Mouse (Mus musculus) v-Abl transformed pro-B cells (cell line): ENCODE results near the gene Hist1h3f.
"Not testable (repeated sequence)": the region's sequence is repeated elsewhere in the genome, so short reads cannot be mapped to it uniquely, and the experiment has no call there.

Experiments
- in situ Hi-C, 2 experiments: fragments of 400-800 bp; cut with MboI; formaldehyde crosslinking; loops; one replicate each; pipeline ENCODE4 v1.15.1; 2025; ENCODE audit not compliant: unreplicated experiment in 2 of 2

Gene Hist1h3f

GRCm38 (mm10) chr13:23535137-23536075 lies 8.4 kb upstream of the Hist1h3f start, which contains the start of gene Hist1h3g:
TSS of gene Hist1h3g (plus strand) at chr13:23535422.
- in situ Hi-C loops = not testable (repeated sequence)

GRCm38 (mm10) chr13:23536076-23536822 lies 7.6 kb upstream of the Hist1h3f start:
- in situ Hi-C loops = no loop called here

GRCm38 (mm10) chr13:23537006-23537710 lies 6.7 kb upstream of the Hist1h3f start:
- in situ Hi-C loops = no loop called here

GRCm38 (mm10) chr13:23538249-23538648 lies 5.6 kb upstream of the Hist1h3f start:
- in situ Hi-C loops = no loop called here

GRCm38 (mm10) chr13:23539821-23540220 lies 4.0 kb upstream of the Hist1h3f start:
- in situ Hi-C loops = not testable (repeated sequence)

GRCm38 (mm10) chr13:23541497-23541896 lies 2.4 kb upstream of the Hist1h3f start:
- in situ Hi-C loops = no loop called here

GRCm38 (mm10) chr13:23542225-23542980 lies 1.4 kb upstream of the Hist1h3f start:
- in situ Hi-C loops = not testable (repeated sequence)

- in situ Hi-C loops = not testable (repeated sequence)
These were observed 749 bp upstream of the Hist1h3f start, which contains the start of gene Hist1h2bh for GRCm38 (mm10) chr13:23542999-23543607. TSS of gene Hist1h2bh (minus strand) at chr13:23543392.

GRCm38 (mm10) chr13:23544787-23545120 lies 902 bp downstream of the Hist1h3f start:
- in situ Hi-C loops = not testable (repeated sequence)

GRCm38 (mm10) chr13:23546694-23547093 lies 2.8 kb downstream of the Hist1h3f start:
- in situ Hi-C loops = no loop called here

GRCm38 (mm10) chr13:23550761-23551145 lies 6.9 kb downstream of the Hist1h3f start:
- in situ Hi-C loops = loop anchor here (5.0 to 25.0 kb wide), 5 partner anchors 144 to 1796 kb away; partner anchors contain the start of genes Hist1h1t (in 1 of the 2), Hist1h2ak (in 1 of the 2), Hist1h2bb (in 1 of the 2) and Hist1h2bn (in 1 of the 2)

GRCm38 (mm10) chr13:23551146-23551834 lies 7.4 kb downstream of the Hist1h3f start, which contains the start of gene Hist1h4f:
TSS of gene Hist1h4f (minus strand) at chr13:23551648.
- in situ Hi-C loops = loop anchor here (5.0 to 25.0 kb wide), 5 partner anchors 144 to 1796 kb away; partner anchors contain the start of genes Hist1h1t (in 1 of the 2), Hist1h2ak (in 1 of the 2), Hist1h2bb (in 1 of the 2) and Hist1h2bn (in 1 of the 2)

GRCm38 (mm10) chr13:23551931-23552914 lies 8.4 kb downstream of the Hist1h3f start:
- in situ Hi-C loops = loop anchor here (5.0 to 25.0 kb wide), 5 partner anchors 143 to 1797 kb away; partner anchors contain the start of genes Hist1h1t (in 1 of the 2), Hist1h2ak (in 1 of the 2), Hist1h2bb (in 1 of the 2) and Hist1h2bn (in 1 of the 2)

GRCm38 (mm10) chr13:23552962-23553361 lies 9.1 kb downstream of the Hist1h3f start, which contains the start of gene Hist1h1d:
TSS of gene Hist1h1d (plus strand) at chr13:23553262.
- in situ Hi-C loops = loop anchor here (5.0 to 25.0 kb wide), 5 partner anchors 142 to 1798 kb away; partner anchors contain the start of genes Hist1h1t (in 1 of the 2), Hist1h2ak (in 1 of the 2), Hist1h2bb (in 1 of the 2) and Hist1h2bn (in 1 of the 2)

- in situ Hi-C loops = loop anchor here (5.0 to 25.0 kb wide), 5 partner anchors 140 to 1800 kb away; partner anchors contain the start of genes Hist1h1t (in 1 of the 2), Hist1h2ak (in 1 of the 2), Hist1h2bb (in 1 of the 2) and Hist1h2bn (in 1 of the 2)
These were observed 10.5 kb downstream of the Hist1h3f start for GRCm38 (mm10) chr13:23554393-23554792.
